In the genomic region with DNA sequence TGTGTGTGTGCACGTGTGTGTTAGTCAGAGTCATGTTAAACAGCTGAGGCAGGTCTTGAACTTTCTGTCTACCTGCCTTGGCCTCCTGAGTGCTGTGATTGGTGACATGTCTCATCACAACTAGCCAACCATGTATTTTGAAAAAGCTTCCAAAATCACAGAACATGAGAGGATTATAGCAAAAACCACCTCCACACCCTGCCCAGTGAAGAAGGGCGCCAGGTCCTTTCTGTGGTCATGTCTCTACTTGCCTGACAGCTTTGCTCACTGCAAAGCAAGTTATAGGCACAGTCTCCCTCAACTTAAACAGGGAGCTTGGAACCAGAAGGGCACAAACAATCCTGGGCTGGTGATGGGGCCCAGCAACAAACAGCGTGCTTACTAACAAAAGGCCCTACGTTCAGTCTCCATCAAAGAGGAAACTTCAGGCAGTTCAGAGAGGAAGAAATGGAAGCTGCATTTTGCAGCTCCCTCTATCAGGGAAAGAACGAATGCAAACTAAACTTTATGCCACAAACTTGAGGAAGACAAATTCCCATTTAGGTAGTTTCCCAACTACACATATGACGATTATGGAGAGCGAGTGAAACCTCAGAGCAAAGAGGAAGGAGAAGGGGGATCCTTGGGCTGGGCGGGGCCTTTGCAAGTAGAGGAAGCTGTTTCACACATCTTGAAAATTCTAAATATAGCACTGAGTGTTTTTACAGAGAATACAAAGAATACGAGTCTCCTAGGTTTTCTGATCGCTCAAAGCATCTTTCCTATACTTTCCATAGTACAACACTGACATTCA, we compare ENCODE assay signal across 12 mouse cellular contexts.
A peak's percentile ranks its signal among the peaks of the same experiment; 100 is the strongest.
DNase-seq lines count a peak whose midpoint lies in the region; ATAC-seq and TF ChIP-seq lines count a peak whose summit lies in the region.
"Had no signal": no experiment of that assay in that cellular context is flagged by ENCODE, and none has a peak within 500 bp of the region (broad histone marks: within the 10 kb centered on the region; RNA-seq: fewer than 3 reads in every experiment).

No protein-coding gene starts in this region.

- peaks cover 12% of the 10 kb centered on the region for H3K36me3 ChIP-seq in liver, adult 2 months (ENCODE audit: control insufficient read depth, insufficient read depth, low read length)
- no peaks in the 10 kb centered on the region for H3K36me3 ChIP-seq in liver, embryonic 12.5 days
- H3K36me3 ChIP-seq in macrophage (ENCODE audit: inconsistent target): peaks cover 25% of the 10 kb centered on the region
- H3K36me3 ChIP-seq: hindbrain, embryonic 12.5 days had no signal

- no peak for TF ChIP-seq POLR2A in liver, adult 2 months (IDR thresholded peaks at IDR 0.05; ENCODE audit: extremely low read depth, insufficient read depth, low read length)

- no peaks in the 10 kb centered on the region for H3K27me3 ChIP-seq in liver, adult 2 months (ENCODE audit: control insufficient read depth, insufficient read depth, low read length)
- peaks cover 10% of the 10 kb centered on the region for H3K27me3 ChIP-seq in liver, embryonic 12.5 days (replicated peaks)

- peak; percentile 21 for DNase-seq in liver, adult 2 months (ENCODE audit: extremely low read depth, low read depth, low spot score)
- peak; percentile 50 for DNase-seq in thymus, postnatal 14 days
- no peak for DNase-seq in cerebellum, adult 8-10 months
- DNase-seq in adrenal gland, postnatal 14 days: no peak
- DNase-seq: kidney, postnatal 14 days; right cerebral cortex, postnatal 25 days had no signal

- H3K4me2 ChIP-seq in liver, embryonic 12.5 days: no peak overlapping the region
- H3K4me2 ChIP-seq: hindbrain, embryonic 12.5 days had no signal

- H3K79me2 ChIP-seq in liver, adult 2 months (ENCODE audit: control insufficient read depth, insufficient read depth, low read length): peaks cover 9% of the 10 kb centered on the region; the same call in 1 of the 2 replicates
- H3K79me2 ChIP-seq in macrophage (ENCODE audit: inconsistent target): peaks cover 78% of the 10 kb centered on the region

- no peak overlapping the region for H3K9ac ChIP-seq in liver, adult 2 months (ENCODE audit: low read depth, low read length)
- no peak overlapping the region for H3K9ac ChIP-seq in liver, embryonic 12.5 days
- H3K9ac ChIP-seq: hindbrain, embryonic 12.5 days had no signal

- no peaks in the 10 kb centered on the region for H3K9me3 ChIP-seq in liver, embryonic 12.5 days (replicated peaks)
- H3K9me3 ChIP-seq: hindbrain, embryonic 12.5 days had no signal

- H3K27ac ChIP-seq in liver, adult 2 months (replicated peaks; ENCODE audit: insufficient read depth, low read depth, low read length): no peak overlapping the region
- H3K27ac ChIP-seq in liver, embryonic 12.5 days: no peak overlapping the region
- H3K27ac ChIP-seq in brown adipose tissue, adult 24 weeks (replicated peaks; ENCODE audit: low read depth, low read length): peak overlapping the region; percentile 54; the same call in 1 of the 2 replicates
- H3K27ac ChIP-seq in macrophage: peak overlapping the region; percentile 83
- H3K27ac ChIP-seq: hindbrain, embryonic 12.5 days had no signal

- H3K4me1 ChIP-seq in liver, adult 2 months (ENCODE audit: control insufficient read depth, insufficient read depth, low read length): peaks cover 5% of the 10 kb centered on the region
- H3K4me1 ChIP-seq in liver, embryonic 12.5 days: peaks cover 35% of the 10 kb centered on the region
- H3K4me1 ChIP-seq in brown adipose tissue, adult 24 weeks (ENCODE audit: control insufficient read depth, insufficient read depth, insufficient read length, low read length): peaks cover 6% of the 10 kb centered on the region
- H3K4me1 ChIP-seq: hindbrain, embryonic 12.5 days had no signal

- 85% methylated on average over 10 of the region's 10 CpGs for WGBS in liver, adult 2 months
- 44% methylated on average over 10 of the region's 10 CpGs for WGBS in liver, embryonic 12.5 days (ENCODE audit: insufficient replicate concordance)
- 24% methylated on average over 10 of the region's 10 CpGs for WGBS in macrophage (ENCODE audit: missing documents)

- no peak overlapping the region for H3K4me3 ChIP-seq in liver, adult 2 months (ENCODE audit: insufficient read depth, low read depth, low read length)
- H3K4me3 ChIP-seq in liver, embryonic 12.5 days: no peak overlapping the region
- no peak overlapping the region; the same call in 1 of the 2 replicates for H3K4me3 ChIP-seq in brown adipose tissue, adult 24 weeks (ENCODE audit: insufficient read depth, low read depth, low read length)
- no peak overlapping the region for H3K4me3 ChIP-seq in macrophage (ENCODE audit: inconsistent target)
- H3K4me3 ChIP-seq: erythroblast, embryonic 14.5 days; hindbrain, embryonic 12.5 days had no signal

- no peak for ATAC-seq in liver, embryonic 12.5 days
- no peak for ATAC-seq in erythroid progenitor cell, adult 5-6 weeks (replicated peaks; ENCODE audit: low FRiP score, poor library complexity, severe bottlenecking)

- TF ChIP-seq CTCF in liver, adult 2 months (IDR thresholded peaks at IDR 0.05; ENCODE audit: low read depth, low read length): no peak

Comparison
In these comparisons a context has a peak if more than half of its experiments do, and no peak if none do; other contexts are left out.
1. DNase-seq: peak in liver, adult 2 months (single experiment) and thymus, postnatal 14 days (single experiment); none in cerebellum, adult 8-10 months (single experiment) and adrenal gland, postnatal 14 days (single experiment).
2. H3K27ac ChIP-seq: peak in brown adipose tissue, adult 24 weeks (single experiment) and macrophage (single experiment); none in liver, adult 2 months (single experiment) and liver, embryonic 12.5 days (single experiment).